Mouse (Mus musculus): ENCODE results near the gene Itsn1.

Itsn1 gene

GRCm38 (mm10) chr16:91820299-91820698 is 91.2 kb downstream of the Itsn1 start:
- no peak for DNase-seq

- DNase-seq: no peak
Observed at GRCm38 (mm10) chr16:91822325-91822724, 93.2 kb downstream of the Itsn1 start.

DNA sequence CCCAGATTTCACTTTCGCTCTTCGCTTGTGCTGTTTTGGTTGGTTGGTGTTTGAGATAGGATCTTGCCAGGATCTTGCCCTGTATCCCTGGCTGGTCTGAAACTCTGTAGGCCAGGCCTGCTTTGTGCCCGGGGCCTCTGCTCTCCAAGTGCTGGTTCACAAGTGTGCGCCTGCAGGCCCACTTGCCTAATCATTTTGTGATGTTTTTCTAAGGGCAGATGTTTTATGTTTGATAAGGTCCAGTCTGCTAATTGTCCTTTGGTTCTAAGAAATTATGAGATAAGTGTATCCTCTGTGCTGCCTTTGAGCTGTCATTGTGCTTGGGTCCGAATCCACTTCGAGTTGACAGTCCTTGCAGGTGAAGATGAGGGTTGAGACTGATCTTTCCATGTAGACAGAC is 93.7 kb downstream of the Itsn1 start:
- DNase-seq: no peak

DNA sequence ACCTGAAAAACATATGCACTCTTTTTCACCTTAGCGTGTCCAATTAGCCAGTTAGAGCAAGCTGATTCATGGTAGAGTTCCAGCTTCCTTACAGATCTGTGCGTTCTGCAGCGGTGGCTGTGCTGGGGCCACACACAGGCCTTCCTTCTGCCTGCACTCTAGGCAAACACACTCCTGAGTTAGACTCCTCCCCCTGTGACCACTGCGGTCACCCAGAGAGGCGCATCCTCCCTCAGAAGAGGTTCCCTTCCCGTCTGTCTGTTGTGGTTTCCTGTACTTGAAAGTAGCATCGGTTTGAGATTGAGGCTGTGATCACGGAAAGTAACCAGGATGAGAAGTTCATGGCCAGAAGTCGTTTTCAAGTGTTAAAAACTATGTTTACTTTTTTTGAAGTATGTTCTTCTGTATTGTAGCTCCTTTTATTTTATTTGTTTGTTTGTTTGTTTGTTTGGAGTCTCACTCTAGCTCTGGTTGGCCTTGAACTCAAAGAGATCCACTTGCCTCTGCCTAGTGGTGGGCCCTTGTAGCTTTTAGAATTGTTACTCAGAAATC is 96.8 kb downstream of the Itsn1 start:
- DNase-seq: no peak

DNA sequence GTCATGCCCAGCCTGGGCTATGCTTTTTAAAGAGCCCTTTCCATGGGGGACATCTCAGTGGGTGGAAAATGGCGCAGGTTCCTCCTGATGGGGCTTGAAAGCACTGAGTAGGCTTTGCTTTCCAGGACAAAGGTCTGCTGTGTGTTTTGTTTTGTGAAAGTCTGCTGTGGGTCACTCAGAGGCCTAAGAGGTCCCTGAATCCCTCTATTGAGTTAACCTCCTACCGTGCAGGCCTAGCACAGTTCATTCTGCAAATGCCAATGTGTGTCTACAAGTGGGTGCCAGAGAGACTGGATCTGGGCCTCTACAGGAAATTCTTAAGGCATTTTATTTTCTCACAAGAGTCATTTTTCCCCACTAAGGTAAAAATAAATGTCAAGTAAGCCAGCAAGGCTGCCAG is 97.8 kb downstream of the Itsn1 start:
- DNase-seq: no peak

DNA sequence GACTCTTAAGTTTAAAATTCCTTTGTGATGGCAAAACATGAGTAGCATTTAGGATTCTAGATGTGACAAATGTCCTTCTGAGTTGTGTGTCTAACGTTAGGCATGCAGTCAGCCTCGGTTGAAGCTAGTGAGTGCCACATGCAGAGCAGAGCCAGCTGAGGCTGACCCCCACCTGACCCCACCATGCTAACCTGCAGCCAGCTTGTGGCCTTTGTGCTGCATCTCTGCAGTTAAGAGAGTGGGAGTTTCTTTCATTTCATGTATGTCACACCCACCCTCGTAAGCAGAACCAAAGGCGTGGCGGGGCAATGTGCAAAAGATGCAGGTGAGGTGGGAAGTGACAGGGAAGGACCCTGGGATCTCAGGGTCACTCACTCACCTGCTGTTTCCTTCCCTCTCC is 98.4 kb downstream of the Itsn1 start:
- DNase-seq: no peak

GRCm38 (mm10) chr16:91828160-91828559 is 99.1 kb downstream of the Itsn1 start:
- DNase-seq: no peak

DNA sequence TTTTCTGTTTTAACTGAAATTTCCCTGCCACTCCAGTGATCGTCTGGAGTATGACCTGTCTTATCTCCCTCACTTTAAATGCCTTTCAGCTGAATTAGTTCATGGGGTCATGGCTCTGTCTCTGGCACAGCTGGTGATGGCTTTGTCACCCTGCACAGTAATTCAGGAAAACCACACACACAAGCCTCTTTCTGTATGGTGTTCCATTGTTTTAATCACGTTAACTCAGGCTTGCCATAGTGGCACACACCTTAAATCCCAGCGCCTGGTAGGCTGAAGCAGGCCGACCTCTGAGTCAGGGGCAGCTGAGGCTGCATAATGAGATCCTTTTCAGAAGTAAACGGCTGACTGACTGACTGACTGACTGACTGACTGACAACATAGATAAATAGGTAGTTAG is 99.5 kb downstream of the Itsn1 start:
- DNase-seq: no peak

- DNase-seq: no peak
Observed at GRCm38 (mm10) chr16:91829121-91829520, 100.0 kb downstream of the Itsn1 start.

GRCm38 (mm10) chr16:91830260-91830659 is 101.2 kb downstream of the Itsn1 start:
- no peak for DNase-seq

GRCm38 (mm10) chr16:91833121-91833520 is 104.0 kb downstream of the Itsn1 start:
- no peak for DNase-seq

- DNase-seq: no peak
Observed at GRCm38 (mm10) chr16:91833558-91833957, 104.5 kb downstream of the Itsn1 start.

DNA sequence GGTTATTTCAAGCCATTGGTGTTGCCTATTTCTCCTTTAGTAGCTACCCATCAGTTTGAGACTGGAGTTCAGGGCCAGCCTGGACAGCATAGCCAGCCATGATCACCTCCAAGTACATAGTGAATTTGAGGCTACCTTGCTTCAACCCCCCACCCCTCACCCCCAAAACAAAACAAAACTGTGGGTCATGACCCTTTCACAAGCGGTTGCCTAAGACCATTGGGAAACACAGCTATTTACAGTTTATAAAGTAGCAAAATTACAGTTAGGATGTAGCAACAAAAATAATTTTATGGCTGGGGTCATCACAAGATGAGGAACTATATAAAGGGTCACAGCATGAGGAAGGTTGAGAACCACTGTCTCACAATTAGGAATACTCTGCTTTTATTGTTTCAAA is 104.9 kb downstream of the Itsn1 start:
- no peak for DNase-seq

- DNase-seq: no peak
Observed at GRCm38 (mm10) chr16:91835790-91836189, 106.7 kb downstream of the Itsn1 start.

GRCm38 (mm10) chr16:91836592-91837557 is 107.8 kb downstream of the Itsn1 start:
- DNase-seq: no peak

DNA sequence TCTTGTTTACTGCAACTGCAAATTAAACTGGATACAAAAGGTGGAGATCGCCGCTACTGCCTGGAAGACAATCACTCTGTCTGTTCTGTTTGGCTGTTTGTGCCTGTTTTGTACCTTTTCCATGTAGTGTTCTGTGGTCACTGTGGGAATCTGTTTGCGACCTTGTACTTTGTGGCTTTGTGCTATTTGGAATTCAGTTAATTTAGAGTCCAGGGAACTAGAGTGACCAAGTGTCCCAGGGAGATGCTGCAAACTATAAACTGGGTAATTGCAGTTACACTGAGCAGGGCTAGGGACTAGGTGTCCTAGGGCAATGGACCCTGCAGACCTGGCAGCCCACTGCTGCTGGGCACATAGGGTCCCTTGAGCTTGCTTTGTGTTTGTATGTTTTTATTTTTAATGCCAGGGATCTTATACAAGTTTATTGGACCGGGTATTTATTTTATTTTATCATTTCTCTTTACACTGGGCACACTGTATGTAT is 108.5 kb downstream of the Itsn1 start:
- no peak for DNase-seq

- DNase-seq: peak in 1 of 2 experiments; percentile 37
Observed at GRCm38 (mm10) chr16:91838771-91839170, 109.7 kb downstream of the Itsn1 start.

GRCm38 (mm10) chr16:91839462-91839861 is 110.4 kb downstream of the Itsn1 start:
- no peak for DNase-seq

DNA sequence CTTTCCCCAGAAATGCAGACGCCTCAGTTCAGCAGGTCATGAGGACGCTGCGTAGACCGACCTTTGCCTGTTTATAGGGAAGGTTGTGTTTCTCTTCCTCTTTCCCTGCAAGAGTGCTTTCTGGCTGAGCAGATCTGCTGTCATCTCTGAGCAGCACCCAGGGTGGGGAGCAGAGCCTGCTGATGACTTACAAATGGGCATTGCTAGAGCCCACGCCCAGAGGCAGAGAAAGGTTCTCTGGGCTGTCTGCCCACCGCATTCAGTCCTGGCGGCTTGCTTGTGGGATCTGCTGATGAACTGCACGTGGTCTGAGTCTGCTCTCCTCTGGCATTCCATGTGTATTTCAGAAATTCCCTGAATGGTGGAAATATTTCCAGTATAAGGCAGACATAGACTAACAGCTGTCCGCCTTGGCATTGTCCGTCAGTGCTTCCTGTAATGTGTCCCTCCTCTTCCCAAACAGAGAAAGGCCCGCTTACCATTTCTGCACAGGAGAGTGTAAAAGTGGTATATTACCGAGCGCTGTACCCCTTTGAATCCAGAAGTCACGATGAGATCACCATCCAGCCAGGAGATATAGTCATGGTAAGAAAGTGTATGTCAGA is 112.0 kb downstream of the Itsn1 start:
- DNase-seq: no peak

DNA sequence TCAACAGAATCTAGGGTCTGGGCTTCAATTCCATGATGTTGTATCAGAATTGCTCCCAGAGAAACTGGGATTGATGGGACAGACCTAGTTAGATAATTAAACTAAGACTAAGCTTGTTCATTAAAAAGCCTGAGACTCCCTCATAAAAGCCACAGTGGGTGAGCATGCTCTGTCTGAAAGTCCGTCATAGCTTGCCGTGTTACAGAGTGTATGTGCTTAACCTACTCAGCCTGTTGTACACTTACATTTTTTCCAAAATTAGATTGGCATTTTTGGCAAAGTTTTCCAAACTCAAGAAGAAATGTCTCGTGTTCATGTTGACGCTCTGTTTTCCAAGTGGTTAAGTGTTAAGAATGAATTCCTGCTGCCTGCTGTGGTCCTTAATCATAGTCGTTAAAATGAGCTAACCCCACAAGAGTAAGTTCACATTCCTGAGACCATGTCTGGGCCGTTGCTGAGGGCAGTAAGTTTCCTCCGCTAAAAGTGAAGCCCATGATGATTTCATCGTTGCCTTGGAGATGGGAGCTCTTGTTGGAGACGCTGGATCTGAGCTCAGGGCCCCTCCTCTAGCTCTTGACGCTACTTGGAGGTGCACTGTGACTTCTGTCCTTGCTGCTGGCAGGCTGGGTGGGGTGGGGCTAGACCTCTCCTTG is 117.1 kb downstream of the Itsn1 start:
- DNase-seq: no peak

GRCm38 (mm10) chr16:91847525-91848225 is 118.6 kb downstream of the Itsn1 start:
- peak; percentile 39 to 53 for DNase-seq

GRCm38 (mm10) chr16:91848505-91848904 is 119.4 kb downstream of the Itsn1 start:
- DNase-seq: peak in 1 of 2 experiments; percentile 38
